ENCODE assay signal across 24 mouse cellular contexts in the genomic region with DNA sequence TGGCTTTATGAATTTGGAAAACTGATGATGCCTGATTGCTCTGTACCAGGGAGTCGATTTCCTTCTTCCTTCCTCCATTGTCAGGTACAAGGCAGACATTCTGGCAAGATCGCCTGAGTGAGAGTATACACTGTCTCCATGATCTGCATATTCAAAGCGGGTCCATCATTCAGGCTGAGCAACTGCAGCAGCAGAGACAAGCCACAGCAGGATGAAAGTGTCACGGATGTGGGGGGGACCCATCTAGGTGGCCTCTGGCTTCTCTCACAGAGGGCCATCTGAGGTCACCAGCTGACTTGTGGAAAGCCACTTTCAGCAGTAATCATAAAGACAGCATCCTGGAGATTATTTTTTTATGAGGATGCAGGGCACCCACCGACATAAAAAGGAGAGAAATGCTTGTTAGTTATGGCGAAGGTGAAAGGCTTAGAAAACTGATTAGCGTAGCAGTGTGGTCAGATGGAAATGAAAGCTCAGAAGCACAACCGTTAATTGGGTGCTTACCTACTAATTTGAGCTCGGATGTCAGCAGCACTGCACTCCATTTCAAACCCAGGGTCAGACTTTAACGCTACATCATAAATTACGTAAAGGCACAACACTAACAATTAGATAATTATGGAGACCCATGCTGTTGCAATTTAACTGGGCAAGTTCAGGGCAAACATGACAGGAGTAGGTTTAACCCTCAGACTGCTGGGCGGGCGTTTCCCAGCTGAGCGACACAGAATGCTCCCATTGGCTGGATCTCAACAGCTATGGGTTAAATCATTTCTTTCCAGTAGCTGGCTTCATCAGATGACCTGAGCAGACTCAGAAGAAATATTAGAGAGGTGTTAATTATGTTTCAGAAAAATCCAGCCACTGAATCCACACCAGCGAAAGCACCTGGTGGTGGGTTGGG.
A peak's percentile ranks its signal among the peaks of the same experiment; 100 is the strongest.
DNase-seq lines count a peak whose midpoint lies in the region; ATAC-seq and TF ChIP-seq lines count a peak whose summit lies in the region.
"Had no signal": no experiment of that assay in that cellular context is flagged by ENCODE, and none has a peak within 500 bp of the region (broad histone marks: within the 10 kb centered on the region; RNA-seq: fewer than 3 reads in every experiment).

No protein-coding gene starts in this region.

- DNase-seq in forebrain, postnatal 0 days, result no peak
- no peak for DNase-seq in midbrain, postnatal 0 days (ENCODE audit: low spot score)
- peak; percentile 35 for DNase-seq in embryonic facial prominence, embryonic 11.5 days (ENCODE audit: low spot score)
- no peak for DNase-seq in spleen, adult 12 weeks (ENCODE audit: low spot score)
- no peak for DNase-seq in gastrocnemius, postnatal 4 days (ENCODE audit: low spot score in 2 of 2)
- DNase-seq: adrenal gland, postnatal 14 days; cerebellum, adult 2 months; gastrocnemius, postnatal 25 days; kidney, adult 18-20 months; lung, adult 18-20 months; lung, postnatal 14 days; spleen, adult 18-20 months; thymus, adult 18-20 months; thymus, postnatal 4 days had no signal

- peak overlapping the region; percentile 18; the same call in 1 of the 2 replicates for H3K4me2 ChIP-seq in forebrain, embryonic 13.5 days
- H3K4me2 ChIP-seq in forebrain, postnatal 0 days (ENCODE audit: low read depth), result no peak overlapping the region
- H3K4me2 ChIP-seq in midbrain, embryonic 13.5 days (replicated peaks), result no peak overlapping the region
- H3K4me2 ChIP-seq in midbrain, postnatal 0 days (ENCODE audit: low read depth, low read length, poor library complexity, severe bottlenecking), result no peak overlapping the region
- no peak overlapping the region for H3K4me2 ChIP-seq in embryonic facial prominence, embryonic 11.5 days (ENCODE audit: low read depth, low read length)
- peak overlapping the region; percentile 33 for H3K4me2 ChIP-seq in limb, embryonic 12.5 days
- H3K4me2 ChIP-seq: embryonic facial prominence, embryonic 13.5 days; liver, embryonic 11.5 days; neural tube, embryonic 12.5 days had no signal

- H3K27me3 ChIP-seq in forebrain, embryonic 13.5 days, result no peaks in the 10 kb centered on the region
- H3K27me3 ChIP-seq in forebrain, postnatal 0 days (ENCODE audit: insufficient read depth, low read length), result no peaks in the 10 kb centered on the region
- no peaks in the 10 kb centered on the region for H3K27me3 ChIP-seq in midbrain, embryonic 13.5 days
- no peaks in the 10 kb centered on the region for H3K27me3 ChIP-seq in midbrain, postnatal 0 days (ENCODE audit: insufficient read depth, low read length)
- H3K27me3 ChIP-seq in embryonic facial prominence, embryonic 11.5 days (ENCODE audit: control insufficient read depth, insufficient read depth, low read length), result no peaks in the 10 kb centered on the region
- peaks cover 37% of the 10 kb centered on the region for H3K27me3 ChIP-seq in limb, embryonic 12.5 days
- H3K27me3 ChIP-seq: embryonic facial prominence, embryonic 13.5 days; neural tube, embryonic 12.5 days had no signal

- no peak overlapping the region for H3K4me3 ChIP-seq in forebrain, embryonic 13.5 days
- H3K4me3 ChIP-seq in forebrain, postnatal 0 days (ENCODE audit: low read depth, low read length), result no peak overlapping the region
- H3K4me3 ChIP-seq in midbrain, embryonic 13.5 days (replicated peaks), result no peak overlapping the region
- H3K4me3 ChIP-seq in midbrain, postnatal 0 days (ENCODE audit: low read depth, low read length), result no peak overlapping the region
- H3K4me3 ChIP-seq in embryonic facial prominence, embryonic 11.5 days (ENCODE audit: low read depth, low read length), result no peak overlapping the region
- no peak overlapping the region for H3K4me3 ChIP-seq in limb, embryonic 12.5 days (replicated peaks)
- H3K4me3 ChIP-seq: embryonic facial prominence, embryonic 13.5 days; hindbrain, embryonic 10.5 days; neural tube, embryonic 12.5 days had no signal

- no peaks in the 10 kb centered on the region for H3K36me3 ChIP-seq in forebrain, embryonic 13.5 days (ENCODE audit: poor library complexity, severe bottlenecking)
- H3K36me3 ChIP-seq in forebrain, postnatal 0 days (ENCODE audit: insufficient read depth), result no peaks in the 10 kb centered on the region
- no peaks in the 10 kb centered on the region for H3K36me3 ChIP-seq in midbrain, embryonic 13.5 days
- no peaks in the 10 kb centered on the region for H3K36me3 ChIP-seq in midbrain, postnatal 0 days (ENCODE audit: insufficient read depth, low read length)
- no peaks in the 10 kb centered on the region for H3K36me3 ChIP-seq in embryonic facial prominence, embryonic 11.5 days (replicated peaks; ENCODE audit: control insufficient read depth, insufficient read depth, low read depth, low read length)
- H3K36me3 ChIP-seq in limb, embryonic 12.5 days, result no peaks in the 10 kb centered on the region
- H3K36me3 ChIP-seq: embryonic facial prominence, embryonic 13.5 days; G1E; hindbrain, embryonic 10.5 days; neural tube, embryonic 12.5 days had no signal

- H3K9me3 ChIP-seq in forebrain, embryonic 13.5 days (replicated peaks), result no peaks in the 10 kb centered on the region
- H3K9me3 ChIP-seq in forebrain, postnatal 0 days (ENCODE audit: low read length), result no peaks in the 10 kb centered on the region
- H3K9me3 ChIP-seq in midbrain, embryonic 13.5 days, result no peaks in the 10 kb centered on the region
- no peaks in the 10 kb centered on the region for H3K9me3 ChIP-seq in midbrain, postnatal 0 days (ENCODE audit: low read length)
- no peaks in the 10 kb centered on the region for H3K9me3 ChIP-seq in embryonic facial prominence, embryonic 11.5 days (replicated peaks; ENCODE audit: control insufficient read depth, low read length)
- no peaks in the 10 kb centered on the region for H3K9me3 ChIP-seq in limb, embryonic 12.5 days
- H3K9me3 ChIP-seq: embryonic facial prominence, embryonic 13.5 days; hindbrain, embryonic 10.5 days; neural tube, embryonic 12.5 days had no signal

- peak; percentile 57 for ATAC-seq in forebrain, embryonic 13.5 days
- ATAC-seq in forebrain, postnatal 0 days, result no peak
- peak; percentile 69 for ATAC-seq in midbrain, embryonic 13.5 days
- ATAC-seq in midbrain, postnatal 0 days (ENCODE audit: low FRiP score), result no peak
- no peak for ATAC-seq in embryonic facial prominence, embryonic 11.5 days (replicated peaks; ENCODE audit: insufficient number of reproducible peaks, low FRiP score, low TSS enrichment, low read depth)
- ATAC-seq in limb, embryonic 12.5 days (ENCODE audit: insufficient number of reproducible peaks, insufficient read depth, low FRiP score, low TSS enrichment, low read depth), result no peak
- ATAC-seq: activated CD4-positive, CD25-positive, alpha-beta regulatory T cell, adult 4 months; hindbrain, postnatal 0 days had no signal

- peaks cover 9% of the 10 kb centered on the region for H3K4me1 ChIP-seq in forebrain, embryonic 13.5 days
- H3K4me1 ChIP-seq in forebrain, postnatal 0 days (ENCODE audit: insufficient read depth), result no peaks in the 10 kb centered on the region
- H3K4me1 ChIP-seq in midbrain, embryonic 13.5 days (replicated peaks), result 0 out of 2 replicates have a peak, but pooled peaks cover 7% of the 10 kb centered on the region
- H3K4me1 ChIP-seq in midbrain, postnatal 0 days (ENCODE audit: insufficient read depth, low read length), result no peaks in the 10 kb centered on the region
- H3K4me1 ChIP-seq in embryonic facial prominence, embryonic 11.5 days (ENCODE audit: control insufficient read depth, insufficient read depth, low read length), result no peaks in the 10 kb centered on the region
- peaks cover 14% of the 10 kb centered on the region for H3K4me1 ChIP-seq in limb, embryonic 12.5 days (replicated peaks)
- H3K4me1 ChIP-seq: embryonic facial prominence, embryonic 13.5 days; neural tube, embryonic 12.5 days had no signal

- no peak overlapping the region for H3K27ac ChIP-seq in forebrain, embryonic 13.5 days
- H3K27ac ChIP-seq in forebrain, postnatal 0 days (ENCODE audit: low read depth, low read length), result no peak overlapping the region
- H3K27ac ChIP-seq in midbrain, embryonic 13.5 days, result no peak overlapping the region
- no peak overlapping the region for H3K27ac ChIP-seq in midbrain, postnatal 0 days (ENCODE audit: low read depth, low read length)
- no peak overlapping the region for H3K27ac ChIP-seq in embryonic facial prominence, embryonic 11.5 days (replicated peaks; ENCODE audit: low read depth, low read length)
- no peak overlapping the region for H3K27ac ChIP-seq in limb, embryonic 12.5 days
- H3K27ac ChIP-seq: embryonic facial prominence, embryonic 13.5 days; hindbrain, embryonic 10.5 days; hindbrain, postnatal 0 days; neural tube, embryonic 12.5 days had no signal

- H3K9ac ChIP-seq in forebrain, embryonic 13.5 days, result no peak overlapping the region
- H3K9ac ChIP-seq in forebrain, postnatal 0 days, result no peak overlapping the region
- H3K9ac ChIP-seq in midbrain, embryonic 13.5 days (replicated peaks), result no peak overlapping the region
- H3K9ac ChIP-seq in midbrain, postnatal 0 days (replicated peaks; ENCODE audit: low read length, poor library complexity, severe bottlenecking), result no peak overlapping the region
- H3K9ac ChIP-seq in embryonic facial prominence, embryonic 11.5 days (replicated peaks; ENCODE audit: low read length), result no peak overlapping the region
- no peak overlapping the region for H3K9ac ChIP-seq in limb, embryonic 12.5 days (replicated peaks)
- H3K9ac ChIP-seq: embryonic facial prominence, embryonic 13.5 days; neural tube, embryonic 12.5 days had no signal

- 44% methylated on average over 15 of the region's 15 CpGs for WGBS in forebrain, embryonic 13.5 days
- WGBS in forebrain, postnatal 0 days, result 42% methylated on average over 15 of the region's 15 CpGs
- WGBS in midbrain, embryonic 13.5 days, result 66% methylated on average over 15 of the region's 15 CpGs
- WGBS in midbrain, postnatal 0 days, result 61% methylated on average over 15 of the region's 15 CpGs
- 54% methylated on average over 15 of the region's 15 CpGs for WGBS in embryonic facial prominence, embryonic 11.5 days
- 18% methylated on average over 15 of the region's 15 CpGs for WGBS in limb, embryonic 12.5 days

- no peak for TF ChIP-seq CTCF in forebrain, postnatal 0 days (IDR thresholded peaks at IDR 0.05; ENCODE audit: low read depth)
- no peak for TF ChIP-seq CTCF in midbrain, postnatal 0 days (IDR thresholded peaks at IDR 0.05)

Comparison
In these comparisons a context has a peak if more than half of its experiments do, and no peak if none do; other contexts are left out.
1. ATAC-seq: peak in forebrain, embryonic 13.5 days (single experiment) and midbrain, embryonic 13.5 days (single experiment); none in forebrain, postnatal 0 days (single experiment), midbrain, postnatal 0 days (single experiment), embryonic facial prominence, embryonic 11.5 days (single experiment) and limb, embryonic 12.5 days (single experiment).
2. H3K4me2 ChIP-seq: peak in forebrain, embryonic 13.5 days (single experiment) and limb, embryonic 12.5 days (single experiment); none in forebrain, postnatal 0 days (single experiment), midbrain, embryonic 13.5 days (single experiment), midbrain, postnatal 0 days (single experiment) and embryonic facial prominence, embryonic 11.5 days (single experiment).